Mouse (Mus musculus) forebrain, embryonic 12.5 days (tissue): Measurements from ENCODE around the gene Tacr2. TPM values are rescaled to one million over a fixed set of nuclear protein-coding genes. Genes with fewer than 3 reads are reported as not detected.

Experiments used
- ATAC-seq: fragments of 200-750 bp; cut with Nextera tagmentation; 2 replicates; pipeline ENCODE4 v1.8.0; 2017; ENCODE audit warnings: moderate TSS enrichment; ENCODE audit not compliant: low FRiP score
- H3K27ac ChIP-seq: fragments of 300-500 bp; sonication (generic); 2 replicates; pipeline ENCODE4 v1.5.1; 2016; ENCODE audit warnings: mild to moderate bottlenecking
- H3K27me3 ChIP-seq: fragments of 300-500 bp; sonication (generic); 2 replicates; pipeline ENCODE4 v1.6.1; 2016; ENCODE audit warnings: mild to moderate bottlenecking
- H3K36me3 ChIP-seq: fragments of 300-500 bp; sonication (generic); replicated peaks from 2 replicates; pipeline ENCODE4 v1.6.1; 2016; ENCODE audit warnings: mild to moderate bottlenecking
- H3K4me1 ChIP-seq: fragments of 300-500 bp; sonication (generic); 2 replicates; pipeline ENCODE4 v1.6.1; 2016
- H3K4me2 ChIP-seq: fragments of 300-500 bp; sonication (generic); 2 replicates; pipeline ENCODE4 v1.6.1; 2016; ENCODE audit warnings: mild to moderate bottlenecking, moderate library complexity
- H3K4me3 ChIP-seq: fragments of 300-500 bp; sonication (generic); replicated peaks from 2 replicates; pipeline ENCODE4 v1.5.1; 2016; ENCODE audit warnings: mild to moderate bottlenecking
- H3K9ac ChIP-seq: fragments of 300-500 bp; sonication (generic); 2 replicates; pipeline ENCODE4 v1.6.1; 2016; ENCODE audit warnings: mild to moderate bottlenecking
- H3K9me3 ChIP-seq: fragments of 300-500 bp; sonication (generic); 2 replicates; pipeline ENCODE4 v1.6.1; 2016
- WGBS: fragments of 180-500 bp; shearing (Covaris S2); methylation state at CpG from one replicate; pipeline ENCODE4 v1.1.7; 2016; 5-methylcytosine and 5-hydroxymethylcytosine counted together
- polyA plus RNA-seq: library from polyadenylated mRNA; unstranded; fragments of >200 nt; fragmentation: Nextera tagmentation; extraction: Ambion mirVana; gene quantifications from 2 replicates; pipeline ENCODE4 v1.2.1, GENCODE M21; 2016

Tacr2 gene
- polyA plus RNA-seq, 1 experiment from 2014 or later = not detected

DNA sequence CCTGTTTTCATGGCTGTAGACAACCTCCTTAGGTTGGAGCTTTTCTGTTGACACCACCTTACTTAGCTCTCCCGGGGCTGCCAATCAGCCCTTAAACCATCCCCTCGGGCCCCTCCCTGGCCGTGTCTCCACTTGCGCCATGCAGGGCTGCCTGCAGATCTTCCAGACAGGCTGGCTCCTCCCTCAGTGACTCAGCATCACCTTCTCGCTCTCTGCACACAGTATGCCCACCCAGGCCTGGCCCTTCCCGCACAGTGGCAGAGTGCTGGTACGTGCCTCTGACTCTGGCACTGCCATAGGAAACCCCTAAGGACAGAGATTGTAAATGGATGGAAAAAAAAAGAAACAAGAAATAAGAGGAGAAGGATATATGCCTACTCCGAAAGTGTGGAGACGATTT, 30.5 kb downstream of the Tacr2 start:
- H3K4me1 ChIP-seq = no peaks in the 10 kb centered on the region
- no peak overlapping the region for H3K4me2 ChIP-seq
- H3K4me3 ChIP-seq = no peak overlapping the region
- no peaks in the 10 kb centered on the region for H3K27me3 ChIP-seq
- H3K9me3 ChIP-seq = no peaks in the 10 kb centered on the region
- WGBS = 51% methylated on average over 9 of the region's 9 CpGs
- H3K36me3 ChIP-seq = peaks cover 44% of the 10 kb centered on the region
- H3K27ac ChIP-seq = no peak overlapping the region
- no peak for ATAC-seq
- H3K9ac ChIP-seq = no peak overlapping the region

DNA sequence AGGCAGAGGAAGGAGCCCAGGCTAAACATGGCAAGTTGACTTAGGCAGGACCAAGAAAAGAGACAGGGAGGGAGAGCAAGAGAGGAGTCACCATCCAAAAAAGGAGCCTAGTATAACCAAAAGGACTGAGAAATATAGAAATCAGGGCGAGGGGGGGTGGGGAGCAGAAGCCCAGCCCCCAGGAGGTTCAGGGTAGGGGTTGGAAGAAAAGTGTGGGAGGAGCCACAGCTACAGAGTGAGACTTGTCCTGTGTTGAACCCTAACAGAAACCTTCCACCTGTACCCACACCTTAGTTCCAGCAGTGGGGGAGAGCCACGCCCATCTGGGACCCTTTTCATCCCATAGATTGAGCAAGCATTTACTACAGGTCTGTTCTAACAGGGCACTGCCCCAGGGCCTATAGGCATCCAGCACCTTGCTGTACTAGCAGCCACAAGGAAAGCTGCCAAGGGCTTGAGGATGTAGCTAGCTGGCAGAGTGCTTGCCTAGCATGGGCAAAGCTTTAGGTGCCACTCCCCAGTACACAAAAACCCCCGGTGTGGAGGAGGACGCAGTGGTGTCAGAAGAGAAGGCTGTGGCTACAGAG, 31.1 kb downstream of the Tacr2 start:
- Histone ChIP-seq H3K9ac (no peak overlapping the region), H3K4me3 (no peak overlapping the region), H3K4me2 (no peak overlapping the region), H3K27ac (no peak overlapping the region), H3K27me3 (no peaks in the 10 kb centered on the region), H3K36me3 (peaks cover 44% of the 10 kb centered on the region), H3K4me1 (no peaks in the 10 kb centered on the region), H3K9me3 (no peaks in the 10 kb centered on the region)
- WGBS = 87% methylated on average over 4 of the region's 4 CpGs
- no peak for ATAC-seq

DNA sequence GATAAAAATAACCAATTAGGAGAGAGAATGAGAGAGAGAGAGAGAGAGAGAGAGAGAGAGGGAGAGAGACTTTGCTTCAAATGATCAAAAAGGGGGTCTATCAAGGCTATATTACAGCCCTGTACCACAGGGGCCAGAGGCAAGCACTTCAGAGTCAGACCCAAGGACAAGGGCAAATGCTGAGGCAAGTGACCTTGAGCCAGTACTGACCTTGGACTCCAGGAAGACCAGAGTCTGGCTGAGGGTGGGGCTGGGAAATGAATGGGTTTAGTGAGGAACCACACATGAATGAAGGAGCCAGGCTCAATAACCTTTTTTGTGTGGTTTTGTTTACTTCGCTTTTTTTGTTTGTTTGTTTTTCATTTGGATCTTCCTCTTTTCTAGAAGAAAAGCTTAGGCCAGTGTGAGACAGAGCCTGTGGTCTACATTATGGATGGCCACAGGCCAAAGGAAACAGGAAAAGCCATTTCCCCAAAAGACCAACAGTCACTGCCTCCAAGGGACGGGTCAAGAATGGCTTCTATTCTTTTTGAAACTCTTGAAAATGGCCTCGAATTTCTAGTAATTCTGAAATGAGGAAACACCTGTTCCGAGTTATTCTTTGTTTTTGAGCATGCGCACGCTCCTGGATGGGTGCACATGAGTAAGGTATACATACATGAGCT, 35.4 kb downstream of the Tacr2 start:
- H3K4me2 ChIP-seq = no peak overlapping the region
- no peaks in the 10 kb centered on the region for H3K27me3 ChIP-seq
- H3K4me3 ChIP-seq = no peak overlapping the region
- no peak overlapping the region for H3K27ac ChIP-seq
- peaks cover 26% of the 10 kb centered on the region for H3K36me3 ChIP-seq
- no peak overlapping the region for H3K9ac ChIP-seq
- H3K9me3 ChIP-seq = no peaks in the 10 kb centered on the region
- no peak for ATAC-seq
- H3K4me1 ChIP-seq = no peaks in the 10 kb centered on the region
- WGBS = 84% methylated on average over 6 of the region's 6 CpGs

DNA sequence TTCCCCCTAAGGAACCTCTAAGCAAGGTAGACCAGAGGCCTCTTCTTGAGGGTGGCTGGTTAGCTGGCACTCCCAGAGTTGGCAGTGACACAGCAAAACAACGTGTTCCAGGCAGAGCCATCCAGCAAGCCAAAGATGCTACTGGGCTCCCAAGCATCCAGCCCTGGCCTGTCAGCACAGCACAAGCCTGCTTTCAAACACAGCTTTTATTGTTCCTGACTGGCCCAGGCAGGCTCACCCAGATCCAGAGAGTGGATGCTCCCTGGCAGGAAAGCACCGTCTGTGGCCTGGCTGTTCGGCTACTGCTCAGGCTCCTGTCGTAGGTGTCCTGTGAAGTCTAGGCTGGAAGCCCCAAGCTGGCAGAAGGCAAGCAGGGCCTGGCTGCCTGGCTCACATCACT, 41.9 kb downstream of the Tacr2 start:
- H3K27ac ChIP-seq = no peak overlapping the region
- H3K9me3 ChIP-seq = no peaks in the 10 kb centered on the region
- H3K4me1 ChIP-seq = no peaks in the 10 kb centered on the region
- peaks cover 14% of the 10 kb centered on the region; the same call in 1 of the 2 replicates for H3K36me3 ChIP-seq
- WGBS = 88% methylated on average over 4 of the region's 4 CpGs
- no peak for ATAC-seq
- H3K4me2 ChIP-seq = no peak overlapping the region
- H3K9ac ChIP-seq = no peak overlapping the region
- no peaks in the 10 kb centered on the region for H3K27me3 ChIP-seq
- H3K4me3 ChIP-seq = no peak overlapping the region

DNA sequence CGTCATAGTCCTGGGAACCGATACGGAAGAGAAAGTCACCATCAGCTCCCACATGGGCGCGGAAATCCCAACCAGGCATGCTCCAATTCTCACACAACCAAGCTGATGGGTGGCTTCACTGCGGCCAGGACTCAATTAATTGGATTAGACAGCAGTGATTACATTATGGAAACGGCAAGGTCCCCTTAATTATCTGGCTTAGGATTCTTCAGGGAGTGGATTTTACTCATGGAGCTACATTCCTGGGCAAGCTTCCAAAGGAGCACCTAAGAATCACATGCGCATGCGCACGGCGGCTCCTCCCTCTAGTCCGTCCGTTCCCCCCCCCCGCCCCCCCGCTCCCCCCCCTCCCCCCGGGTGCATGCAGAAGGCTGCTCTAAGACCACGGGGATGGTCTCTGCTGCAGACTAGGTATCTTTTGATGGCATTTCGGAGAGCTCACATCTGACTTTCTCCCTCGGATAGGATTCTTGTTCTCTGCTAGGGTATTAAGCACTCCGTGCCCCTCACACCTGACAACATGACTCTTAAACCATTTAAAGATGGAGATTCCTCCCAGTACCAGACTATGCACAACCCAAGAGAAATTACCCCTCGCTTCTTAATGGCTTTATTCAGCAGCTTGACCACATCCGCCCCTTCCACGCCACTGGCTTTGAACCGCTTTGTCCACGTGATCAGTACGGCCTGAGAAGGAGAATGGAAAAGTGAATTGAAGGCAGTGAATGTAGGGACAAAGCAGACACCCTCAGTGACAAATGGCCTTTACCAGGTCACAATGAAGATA, 44.0 kb downstream of the Tacr2 start:
- H3K4me2 ChIP-seq = 0 out of 2 replicates have a peak overlapping the region, but pooled peaks have one; percentile 10
- no peaks in the 10 kb centered on the region for H3K9me3 ChIP-seq
- WGBS = 65% methylated on average over 20 of the region's 26 CpGs

DNA sequence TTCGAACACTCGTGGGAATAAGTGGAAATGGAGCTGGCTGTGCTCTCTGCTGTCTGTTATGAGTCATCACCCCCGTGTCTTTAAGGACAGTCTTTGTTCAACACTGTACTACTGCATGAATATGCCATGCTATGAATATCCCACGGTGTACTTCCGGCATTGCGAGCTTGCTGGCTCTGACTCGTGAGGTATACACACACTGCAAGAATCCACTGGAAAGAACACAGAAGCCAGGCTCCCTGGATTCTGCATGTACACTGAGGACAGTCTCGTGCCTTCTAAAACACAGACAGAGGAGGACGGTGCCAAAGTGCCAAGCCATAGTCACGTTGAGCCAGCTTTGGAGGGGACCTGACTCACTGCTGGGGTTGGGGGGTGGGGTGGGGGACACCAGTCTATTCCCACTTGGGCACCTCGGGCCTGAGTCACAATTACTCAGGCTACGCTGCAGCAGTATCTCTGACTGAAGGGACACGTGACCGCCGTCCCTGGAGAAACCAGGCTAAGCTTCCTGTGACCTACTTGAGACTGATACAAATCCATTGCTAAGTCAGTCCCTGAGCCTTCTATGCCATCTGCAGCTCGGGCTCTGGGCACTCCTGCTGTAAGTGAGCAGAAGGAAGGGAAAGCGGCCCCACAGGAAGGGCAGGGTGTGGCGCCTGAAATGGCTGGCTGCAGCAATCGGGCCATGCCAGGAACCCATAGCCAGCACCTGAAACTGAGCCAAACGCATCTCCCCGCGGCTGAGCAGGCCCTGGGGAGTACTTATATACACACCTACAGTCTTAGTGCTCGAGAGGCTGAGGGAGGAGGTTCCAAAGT, 48.0 kb downstream of the Tacr2 start:
- Histone ChIP-seq H3K36me3 (peaks cover 6% of the 10 kb centered on the region; the same call in 1 of the 2 replicates), H3K4me2 (no peak overlapping the region), H3K4me3 (no peak overlapping the region), H3K27ac (no peak overlapping the region), H3K4me1 (no peaks in the 10 kb centered on the region), H3K9me3 (no peaks in the 10 kb centered on the region), H3K27me3 (no peaks in the 10 kb centered on the region), H3K9ac (no peak overlapping the region)
- no peak for ATAC-seq
- WGBS = 85% methylated on average over 23 of the region's 23 CpGs

More for the DNA sequence above, 44.0 kb downstream of the Tacr2 start:
- ATAC-seq = no peak
- no peak overlapping the region for H3K27ac ChIP-seq
- H3K4me1 ChIP-seq = no peaks in the 10 kb centered on the region
- no peak overlapping the region for H3K4me3 ChIP-seq
- H3K27me3 ChIP-seq = no peaks in the 10 kb centered on the region
- no peak overlapping the region for H3K9ac ChIP-seq
- H3K36me3 ChIP-seq = peaks cover 7% of the 10 kb centered on the region; the same call in 1 of the 2 replicates

DNA sequence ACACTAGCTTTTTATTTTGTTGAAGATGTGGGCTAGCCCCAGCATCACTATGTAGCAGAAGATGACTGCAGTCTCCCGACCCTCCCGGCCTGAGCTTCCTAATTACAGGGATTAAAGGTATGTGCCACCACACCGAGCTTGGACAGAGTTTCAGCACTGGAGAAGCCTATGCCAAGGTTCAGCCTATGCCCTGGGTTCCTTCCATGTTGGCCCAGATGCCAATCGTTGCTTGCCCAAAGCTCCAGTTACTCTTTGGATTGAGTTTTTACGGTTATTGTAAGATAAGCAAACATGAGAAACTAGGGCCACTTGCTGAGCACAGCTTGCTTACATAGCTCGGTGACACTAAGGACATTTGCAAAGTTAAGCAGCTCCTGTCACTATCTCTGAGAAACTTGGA, 52.9 kb downstream of the Tacr2 start:
- H3K4me2 ChIP-seq = no peak overlapping the region
- H3K36me3 ChIP-seq = no peaks in the 10 kb centered on the region; the same call in 1 of the 2 replicates
- no peak overlapping the region for H3K4me3 ChIP-seq
- no peak overlapping the region for H3K27ac ChIP-seq
- H3K27me3 ChIP-seq = no peaks in the 10 kb centered on the region
- no peak for ATAC-seq
- H3K9ac ChIP-seq = no peak overlapping the region
- WGBS = 83% methylated on average over 6 of the region's 6 CpGs
- H3K9me3 ChIP-seq = no peaks in the 10 kb centered on the region
- H3K4me1 ChIP-seq = no peaks in the 10 kb centered on the region

DNA sequence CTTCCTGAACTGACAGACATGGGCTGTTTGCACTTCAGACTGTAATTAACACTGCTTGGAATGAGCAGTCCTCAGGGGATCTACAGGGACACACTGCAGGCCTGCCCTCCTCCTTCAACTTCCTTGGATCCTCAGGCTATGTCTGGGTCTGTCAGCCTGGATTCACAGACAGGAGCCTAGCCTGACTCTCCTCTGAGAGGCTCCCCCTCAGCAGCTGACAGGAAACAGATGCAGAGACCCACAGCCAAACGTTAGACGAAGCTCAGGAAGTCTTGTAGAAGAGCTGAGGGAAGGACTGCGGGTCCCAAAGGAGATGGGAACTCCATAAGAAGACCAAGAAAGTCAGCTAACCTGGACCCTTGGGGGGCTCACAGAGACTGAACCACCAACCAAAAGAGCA, 54.2 kb downstream of the Tacr2 start:
- Histone ChIP-seq H3K27ac (no peak overlapping the region), H3K36me3 (no peaks in the 10 kb centered on the region; the same call in 1 of the 2 replicates), H3K4me1 (peaks cover 4% of the 10 kb centered on the region; the same call in 1 of the 2 replicates), H3K9ac (no peak overlapping the region), H3K9me3 (no peaks in the 10 kb centered on the region), H3K4me3 (no peak overlapping the region), H3K4me2 (no peak overlapping the region), H3K27me3 (no peaks in the 10 kb centered on the region)
- no peak for ATAC-seq
- WGBS = 69% methylated on average over 3 of the region's 3 CpGs

DNA sequence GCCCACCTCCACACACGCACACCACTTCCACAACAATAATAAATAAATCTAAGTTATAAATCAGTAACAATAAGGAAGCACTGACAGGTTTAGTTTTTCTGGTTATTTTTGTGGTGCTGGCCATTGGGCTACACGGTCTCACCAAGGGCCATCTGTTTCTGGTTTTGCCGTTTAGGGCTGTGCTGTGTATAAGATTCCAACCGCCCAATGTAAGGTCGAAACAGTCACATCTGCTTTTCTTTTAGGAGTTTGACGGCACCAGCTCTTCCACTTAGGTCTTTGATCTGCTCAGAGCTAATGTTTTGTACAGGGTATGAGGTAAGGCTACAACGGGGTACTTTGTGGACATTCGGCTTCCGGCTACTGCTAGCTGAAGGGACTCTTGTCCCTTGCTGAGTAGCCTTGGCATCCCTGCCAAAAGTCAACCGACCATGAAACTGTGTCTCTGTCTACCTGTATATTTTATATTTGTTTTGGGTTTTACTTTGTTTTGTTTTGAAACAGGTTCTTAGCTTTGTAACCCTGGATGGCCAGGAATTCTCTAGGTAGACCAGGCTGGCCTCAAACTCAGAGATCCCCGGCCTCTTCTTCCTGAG, 56.8 kb downstream of the Tacr2 start:
- Histone ChIP-seq H3K9me3 (no peaks in the 10 kb centered on the region), H3K36me3 (no peaks in the 10 kb centered on the region), H3K27me3 (no peaks in the 10 kb centered on the region), H3K4me1 (peaks cover 13% of the 10 kb centered on the region), H3K4me3 (no peak overlapping the region), H3K27ac (no peak overlapping the region), H3K9ac (no peak overlapping the region), H3K4me2 (no peak overlapping the region)
- ATAC-seq = no peak
- 87% methylated on average over 11 of the region's 11 CpGs for WGBS

DNA sequence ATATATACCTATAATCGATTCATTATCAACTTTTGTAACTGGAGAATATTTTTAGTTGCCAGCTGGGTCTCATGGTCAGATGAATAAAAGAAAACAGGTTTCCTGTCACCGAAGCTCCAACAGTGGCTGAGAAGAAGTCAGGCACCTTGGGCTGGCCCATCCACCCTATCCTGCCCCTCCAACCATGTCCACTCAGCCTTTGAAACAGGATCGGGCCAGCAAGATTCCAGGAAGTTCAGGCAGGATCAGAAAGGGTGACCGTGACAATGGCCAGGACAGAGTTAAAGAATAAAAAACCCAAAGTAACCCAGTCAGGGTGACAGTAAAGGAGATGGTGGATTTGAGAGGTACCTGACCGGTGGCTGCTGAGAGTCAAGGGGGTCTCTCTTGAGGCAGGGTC, 57.4 kb downstream of the Tacr2 start:
- Histone ChIP-seq H3K27ac (no peak overlapping the region), H3K27me3 (no peaks in the 10 kb centered on the region), H3K4me3 (no peak overlapping the region), H3K4me2 (no peak overlapping the region), H3K4me1 (peaks cover 13% of the 10 kb centered on the region), H3K36me3 (no peaks in the 10 kb centered on the region), H3K9me3 (no peaks in the 10 kb centered on the region), H3K9ac (no peak overlapping the region)
- WGBS = 90% methylated on average over 5 of the region's 5 CpGs
- ATAC-seq = no peak

DNA sequence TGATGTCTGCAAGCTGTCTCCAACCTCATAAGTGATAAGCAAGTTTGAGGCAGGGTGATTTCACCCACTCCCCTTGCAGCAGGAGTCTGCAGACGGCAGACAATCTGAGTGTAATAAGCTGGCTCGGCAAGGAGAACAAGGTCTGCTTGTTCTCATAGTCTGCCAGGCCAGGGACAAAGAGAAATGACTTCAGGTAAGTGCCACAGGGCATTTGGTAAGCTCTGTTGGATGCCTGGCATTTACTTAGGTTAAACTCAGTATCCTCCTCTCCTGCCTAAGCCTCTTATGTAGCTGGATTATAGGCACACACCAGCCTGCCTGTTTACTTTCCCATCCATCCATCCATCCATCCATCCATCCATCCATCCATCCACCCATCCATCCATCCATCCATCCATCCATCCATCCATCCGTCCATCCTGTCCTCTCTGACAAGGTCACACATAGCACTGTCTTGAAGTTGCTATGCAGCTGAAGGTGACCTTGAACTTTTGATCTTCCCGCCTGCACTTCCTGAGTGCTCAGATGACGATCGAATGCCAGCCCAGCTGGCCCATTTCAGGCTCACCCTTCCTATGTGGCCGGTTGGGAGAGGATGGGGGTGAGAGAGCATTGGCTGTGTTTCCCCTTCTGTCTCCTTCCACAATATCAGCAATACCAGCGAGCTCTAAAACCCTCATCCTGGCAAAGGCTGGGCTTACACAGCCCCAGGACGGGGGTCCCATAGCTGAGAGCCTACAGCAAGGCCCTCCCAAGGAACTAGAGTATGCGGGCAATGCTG, 58.2 kb downstream of the Tacr2 start:
- H3K4me1 ChIP-seq = peaks cover 13% of the 10 kb centered on the region
- no peak overlapping the region for H3K9ac ChIP-seq
- WGBS = 85% methylated on average over 10 of the region's 10 CpGs
- no peaks in the 10 kb centered on the region for H3K36me3 ChIP-seq
- no peaks in the 10 kb centered on the region for H3K27me3 ChIP-seq
- no peaks in the 10 kb centered on the region for H3K9me3 ChIP-seq
- no peak overlapping the region for H3K27ac ChIP-seq
- ATAC-seq = no peak
- no peak overlapping the region for H3K4me3 ChIP-seq
- no peak overlapping the region for H3K4me2 ChIP-seq
